Mouse (Mus musculus): ENCODE measurements at regions not wholly inside any gene's neighbourhood (a gene's known extent, or its start where the extent isn't known, plus 50 kb on each side); places are given as distances from the start of the nearest gene placed in this dataset.
A peak's percentile ranks its signal among the peaks of the same experiment; 100 is the strongest.

DNA sequence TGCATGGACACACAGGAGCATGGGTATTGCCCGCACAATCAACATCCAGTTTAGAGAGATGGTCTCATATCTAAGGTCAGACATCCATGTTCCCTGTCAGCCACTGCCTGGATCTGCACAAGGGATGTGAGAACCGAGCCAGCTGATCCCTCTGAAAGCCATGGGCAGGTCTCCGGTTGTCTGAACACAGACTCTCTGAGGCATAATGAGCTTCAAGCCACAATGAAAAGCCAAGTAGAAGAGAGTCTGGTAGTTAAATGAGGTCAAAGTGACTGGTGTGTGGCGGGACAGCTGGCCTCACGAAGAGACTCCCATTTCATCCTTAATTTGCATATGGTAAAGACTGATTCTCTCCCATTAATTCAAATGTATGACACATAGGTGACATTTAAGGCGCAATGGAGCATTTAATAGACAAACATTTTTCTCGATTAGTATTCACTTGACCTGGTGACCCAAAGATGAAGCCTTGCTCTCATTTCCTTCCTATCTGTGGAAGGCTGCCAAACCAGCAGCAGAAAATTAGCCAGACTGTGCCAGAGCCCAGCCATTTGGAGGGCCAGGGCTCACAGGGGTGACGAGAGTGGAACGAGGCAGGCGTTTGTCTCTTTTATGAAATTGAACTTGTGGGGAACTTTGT lies 132.2 kb downstream of the Rpl14 start:
- H3K27me3 ChIP-seq (replicated peaks): no peaks in the 10 kb centered on the region

DNA sequence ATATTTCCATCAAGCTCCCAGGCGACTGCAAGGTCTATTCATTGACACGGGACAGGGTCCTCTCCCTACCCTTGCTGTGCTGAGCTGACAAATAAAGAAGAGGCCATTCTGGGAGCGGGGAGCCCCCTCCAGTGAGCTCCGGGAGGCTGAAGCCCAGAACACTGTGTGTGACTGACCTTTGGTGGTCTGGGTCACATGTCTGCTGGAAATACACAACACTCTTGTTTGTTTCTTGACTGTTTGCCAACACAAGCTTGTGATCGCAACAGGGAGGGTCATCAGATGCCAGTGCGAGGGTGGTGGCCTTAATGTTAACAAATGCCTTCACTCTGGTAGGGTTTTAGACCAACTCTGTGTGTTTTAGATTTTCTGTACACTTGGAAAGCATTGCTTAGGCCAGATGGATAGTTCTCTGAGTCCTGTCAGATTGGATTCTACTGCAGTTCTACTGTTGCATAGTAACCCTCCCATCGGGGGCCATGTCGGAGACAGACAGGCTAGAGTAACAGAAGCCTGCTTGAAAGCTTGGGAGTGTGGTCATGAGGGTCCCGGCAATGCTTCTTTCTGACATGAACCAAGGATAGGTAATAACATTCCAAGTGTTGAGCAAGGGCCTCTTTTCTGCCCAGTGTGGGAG lies 135.4 kb downstream of the Rpl14 start:
- H3K4me2 ChIP-seq (replicated peaks): no peak overlapping the region
- peaks cover 3% of the 10 kb centered on the region; the same call in 1 of the 2 replicates for H3K4me1 ChIP-seq (replicated peaks)
- ATAC-seq: no peak
- no peak overlapping the region for H3K9ac ChIP-seq
- 0 out of 2 replicates have a peak, but pooled peaks cover 4% of the 10 kb centered on the region for H3K9me3 ChIP-seq
- H3K36me3 ChIP-seq: no peaks in the 10 kb centered on the region
- 65% methylated on average over 9 of the region's 9 CpGs for WGBS
- H3K27me3 ChIP-seq (replicated peaks): no peaks in the 10 kb centered on the region
- no peak overlapping the region for H3K4me3 ChIP-seq (replicated peaks)
- no peak overlapping the region for H3K27ac ChIP-seq

More for the DNA sequence above, 132.2 kb downstream of the Rpl14 start:
- no peak overlapping the region for H3K4me2 ChIP-seq (replicated peaks)
- H3K4me3 ChIP-seq (replicated peaks): no peak overlapping the region
- H3K4me1 ChIP-seq (replicated peaks): 0 out of 2 replicates have a peak, but pooled peaks cover 1% of the 10 kb centered on the region
- H3K9ac ChIP-seq: no peak overlapping the region
- no peaks in the 10 kb centered on the region for H3K36me3 ChIP-seq
- no peaks in the 10 kb centered on the region for H3K9me3 ChIP-seq
- no peak overlapping the region for H3K27ac ChIP-seq
- WGBS: 62% methylated on average over 10 of the region's 10 CpGs
- no peak for ATAC-seq

DNA sequence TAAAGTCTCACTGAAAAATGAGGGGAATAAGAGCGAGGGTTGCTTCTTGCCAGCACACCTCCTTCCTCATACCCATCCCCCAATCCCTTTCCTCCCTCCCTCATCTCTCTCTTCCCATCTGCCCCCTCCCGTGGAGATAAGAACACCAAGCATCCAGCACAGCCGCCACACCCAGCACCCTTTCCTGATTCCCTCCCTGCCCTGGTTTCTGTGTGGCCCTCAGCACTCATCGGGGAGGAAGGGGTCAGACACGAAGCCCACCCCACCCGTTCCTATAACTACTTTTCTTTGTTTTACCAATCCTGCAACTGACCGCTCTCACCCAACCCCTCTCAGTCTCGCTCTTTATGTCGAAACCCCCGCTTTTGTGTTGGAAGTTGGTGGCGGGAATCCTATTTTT lies 137.3 kb downstream of the Rpl14 start:
- H3K9ac ChIP-seq: no peak overlapping the region
- peak; percentile 28; the same call in 1 of the 2 replicates for ATAC-seq
- 15% methylated on average over 11 of the region's 11 CpGs for WGBS

DNA sequence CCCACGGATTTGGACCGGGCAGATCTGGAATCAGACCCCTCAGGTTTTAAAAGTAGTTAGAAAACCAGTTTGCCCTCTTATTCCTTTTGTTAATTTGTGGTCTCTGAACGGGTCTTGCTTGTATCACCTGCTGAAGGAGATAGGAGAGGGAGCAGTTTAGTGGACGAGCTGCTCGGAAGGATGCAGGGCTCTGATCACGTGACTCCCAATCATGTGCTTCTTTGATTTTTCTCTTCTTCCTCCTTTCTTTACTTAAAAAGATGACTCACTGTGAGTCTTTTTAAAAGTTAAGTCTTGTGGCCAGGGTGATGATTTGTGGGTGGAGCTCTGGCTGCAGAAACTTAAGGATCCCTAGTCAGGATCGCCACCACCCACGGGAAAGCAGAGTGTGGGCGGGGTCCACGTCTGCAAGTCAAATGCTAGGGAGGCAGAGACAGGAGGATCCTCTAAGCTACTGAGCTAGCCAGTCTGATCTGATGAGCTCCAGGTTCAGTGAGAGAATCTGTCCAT lies 138.0 kb downstream of the Rpl14 start:
- no peak overlapping the region for H3K27ac ChIP-seq
- no peak overlapping the region for H3K9ac ChIP-seq
- H3K27me3 ChIP-seq (replicated peaks): no peaks in the 10 kb centered on the region
- 58% methylated on average over 10 of the region's 10 CpGs for WGBS
- 0 out of 2 replicates have a peak, but pooled peaks cover 4% of the 10 kb centered on the region for H3K9me3 ChIP-seq
- peaks cover 3% of the 10 kb centered on the region; the same call in 1 of the 2 replicates for H3K4me1 ChIP-seq (replicated peaks)
- no peak overlapping the region for H3K4me3 ChIP-seq (replicated peaks)
- no peak for ATAC-seq
- H3K4me2 ChIP-seq (replicated peaks): peak overlapping the region; percentile 43; the same call in 1 of the 2 replicates
- no peaks in the 10 kb centered on the region for H3K36me3 ChIP-seq

More for the DNA sequence above, 137.3 kb downstream of the Rpl14 start:
- Histone ChIP-seq H3K9me3 (0 out of 2 replicates have a peak, but pooled peaks cover 4% of the 10 kb centered on the region), H3K4me3 (replicated peaks) (no peak overlapping the region), H3K4me1 (replicated peaks) (peaks cover 3% of the 10 kb centered on the region; the same call in 1 of the 2 replicates), H3K4me2 (replicated peaks) (peak overlapping the region; percentile 43), H3K27ac (no peak overlapping the region), H3K27me3 (replicated peaks) (no peaks in the 10 kb centered on the region), H3K36me3 (no peaks in the 10 kb centered on the region)

DNA sequence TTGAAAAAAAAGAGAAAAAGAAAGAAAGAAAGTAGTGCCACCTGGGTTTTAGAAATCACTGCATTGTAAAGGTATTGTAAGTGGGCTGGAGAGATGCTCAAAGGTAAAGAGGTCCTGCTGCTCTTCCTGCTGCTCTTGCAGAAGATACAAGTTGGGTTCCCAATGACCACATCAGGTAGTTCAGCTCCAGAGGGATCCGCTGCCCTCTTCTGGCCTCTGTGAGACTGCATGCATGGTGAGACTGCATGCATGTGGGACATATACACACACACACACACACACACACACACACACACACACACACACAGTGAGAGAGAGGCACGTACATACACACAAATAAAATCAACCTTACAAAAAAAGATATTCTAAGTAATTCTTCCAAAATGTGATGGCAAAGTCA lies 141.7 kb downstream of the Rpl14 start:
- H3K27ac ChIP-seq: no peak overlapping the region
- 92% methylated on average over 2 of the region's 2 CpGs for WGBS
- 0 out of 2 replicates have a peak, but pooled peaks cover 4% of the 10 kb centered on the region for H3K9me3 ChIP-seq
- no peak for ATAC-seq
- H3K9ac ChIP-seq: no peak overlapping the region
- no peaks in the 10 kb centered on the region for H3K36me3 ChIP-seq
- no peak overlapping the region for H3K4me2 ChIP-seq (replicated peaks)
- no peaks in the 10 kb centered on the region for H3K27me3 ChIP-seq (replicated peaks)
- H3K4me3 ChIP-seq (replicated peaks): no peak overlapping the region
- peaks cover 3% of the 10 kb centered on the region; the same call in 1 of the 2 replicates for H3K4me1 ChIP-seq (replicated peaks)

DNA sequence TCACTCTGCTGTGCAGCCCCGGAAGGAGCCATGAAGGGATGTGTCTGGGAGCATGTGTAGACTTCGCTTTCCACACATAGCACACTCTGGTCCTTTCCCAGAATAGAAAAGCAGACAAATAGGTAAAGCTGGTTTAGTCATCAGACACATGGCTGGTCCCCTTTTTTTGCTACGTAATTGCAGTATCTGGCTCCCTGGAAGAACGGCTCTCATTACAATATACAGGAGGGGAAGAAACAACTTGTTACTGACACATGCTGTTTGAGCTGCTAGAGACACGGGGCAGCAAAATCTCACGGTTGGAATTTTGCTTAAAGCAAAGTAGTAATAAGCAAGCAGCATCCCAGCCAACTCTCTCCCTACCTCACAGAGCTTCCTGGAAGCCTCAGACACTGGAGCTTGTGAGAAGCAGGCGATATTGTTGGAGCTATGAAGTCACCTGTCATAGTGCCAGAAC lies 144.4 kb downstream of the Rpl14 start:
- Histone ChIP-seq H3K27ac (no peak overlapping the region), H3K4me1 (replicated peaks) (no peaks in the 10 kb centered on the region), H3K4me3 (replicated peaks) (no peak overlapping the region), H3K36me3 (no peaks in the 10 kb centered on the region), H3K4me2 (replicated peaks) (no peak overlapping the region), H3K27me3 (replicated peaks) (no peaks in the 10 kb centered on the region), H3K9ac (no peak overlapping the region), H3K9me3 (0 out of 2 replicates have a peak, but pooled peaks cover 4% of the 10 kb centered on the region)
- ATAC-seq: no peak
- 81% methylated on average over 7 of the region's 7 CpGs for WGBS

DNA sequence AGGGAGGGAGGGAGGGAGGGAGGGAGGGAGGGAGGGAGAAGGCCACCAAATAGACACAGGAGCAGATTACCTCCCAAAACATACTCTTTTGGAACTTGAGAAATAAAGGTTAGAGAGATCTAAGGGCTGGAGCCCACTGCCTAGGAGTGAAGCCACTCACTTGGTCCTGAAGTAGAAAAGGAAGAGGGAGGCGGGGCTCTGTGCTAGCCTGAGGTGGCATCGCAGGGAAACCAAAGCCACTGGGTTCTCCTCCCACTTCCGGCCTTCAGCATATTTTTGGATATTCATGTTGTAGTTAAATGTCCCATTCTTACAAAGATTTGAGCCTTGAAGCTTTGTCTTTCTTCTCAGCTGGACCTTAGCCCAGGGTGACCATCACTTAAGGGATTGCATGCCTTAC lies 147.6 kb downstream of the Rpl14 start:
- H3K9me3 ChIP-seq: no peaks in the 10 kb centered on the region
- no peak overlapping the region for H3K4me2 ChIP-seq (replicated peaks)
- no peaks in the 10 kb centered on the region for H3K36me3 ChIP-seq
- no peaks in the 10 kb centered on the region for H3K27me3 ChIP-seq (replicated peaks)
- H3K4me3 ChIP-seq (replicated peaks): no peak overlapping the region
- H3K9ac ChIP-seq: no peak overlapping the region
- WGBS: 82% methylated on average over 3 of the region's 3 CpGs
- H3K27ac ChIP-seq: no peak overlapping the region
- no peak for ATAC-seq
- no peaks in the 10 kb centered on the region for H3K4me1 ChIP-seq (replicated peaks)

DNA sequence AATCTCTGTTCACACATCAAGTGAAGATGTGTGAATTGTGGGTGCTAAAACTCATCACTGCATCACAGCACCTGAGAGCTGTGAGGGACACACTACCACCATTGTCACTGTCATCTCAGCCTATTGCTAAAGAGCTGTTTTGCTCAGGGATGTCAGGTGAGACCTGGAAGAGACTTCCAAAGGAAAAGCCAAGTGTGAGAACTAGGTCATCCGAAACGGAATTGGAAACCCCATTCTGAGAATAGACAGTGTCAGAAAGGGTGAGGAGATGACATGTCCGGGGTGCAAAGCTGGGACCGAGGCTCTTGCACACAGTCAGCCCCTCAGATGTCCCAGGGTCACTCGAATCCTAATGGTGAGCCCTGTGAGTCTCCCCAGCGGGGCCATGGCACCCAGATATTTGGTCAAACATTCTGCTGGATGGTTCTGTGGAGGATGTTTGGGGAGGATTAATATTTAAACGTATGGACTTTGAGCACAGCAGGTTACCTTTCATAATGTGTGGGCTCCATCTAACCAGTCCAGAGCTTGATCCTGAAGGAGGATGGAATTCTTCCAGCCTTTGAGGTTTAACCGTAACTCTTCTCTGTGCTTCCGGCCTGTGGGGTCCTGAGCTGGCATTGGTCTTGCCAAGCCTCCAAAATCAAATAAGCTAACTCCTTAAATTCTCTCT lies 150.3 kb downstream of the Rpl14 start:
- Histone ChIP-seq H3K27ac (no peak overlapping the region), H3K9me3 (no peaks in the 10 kb centered on the region), H3K9ac (no peak overlapping the region), H3K27me3 (replicated peaks) (no peaks in the 10 kb centered on the region), H3K4me3 (replicated peaks) (no peak overlapping the region), H3K36me3 (no peaks in the 10 kb centered on the region), H3K4me1 (replicated peaks) (no peaks in the 10 kb centered on the region), H3K4me2 (replicated peaks) (no peak overlapping the region)
- ATAC-seq: no peak
- WGBS: 81% methylated on average over 9 of the region's 9 CpGs

DNA sequence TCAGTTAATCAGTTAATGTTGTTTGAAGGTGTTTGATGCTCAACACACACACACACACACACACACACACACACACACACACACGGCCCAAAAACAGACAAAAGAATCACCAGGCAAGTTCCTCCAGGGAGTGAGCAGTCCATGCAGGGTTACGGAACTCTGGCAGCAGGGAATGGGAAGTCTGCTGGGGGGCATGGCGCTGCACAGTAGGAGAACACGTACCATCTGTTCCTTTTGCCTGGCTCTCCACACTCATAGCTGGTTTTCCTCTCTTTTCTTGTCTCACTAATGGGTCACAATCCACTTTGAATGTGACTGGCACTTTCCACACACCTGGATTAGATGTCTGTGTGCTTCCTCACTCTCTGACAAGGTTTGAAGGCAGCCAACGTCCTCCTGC lies 151.8 kb downstream of the Rpl14 start:
- H3K9me3 ChIP-seq: no peaks in the 10 kb centered on the region
- no peaks in the 10 kb centered on the region for H3K27me3 ChIP-seq (replicated peaks)
- 77% methylated on average over 5 of the region's 5 CpGs for WGBS
- no peak overlapping the region for H3K9ac ChIP-seq
- H3K36me3 ChIP-seq: no peaks in the 10 kb centered on the region
- no peak overlapping the region for H3K27ac ChIP-seq
- no peaks in the 10 kb centered on the region for H3K4me1 ChIP-seq (replicated peaks)
- no peak for ATAC-seq
- H3K4me3 ChIP-seq (replicated peaks): no peak overlapping the region
- no peak overlapping the region for H3K4me2 ChIP-seq (replicated peaks)

DNA sequence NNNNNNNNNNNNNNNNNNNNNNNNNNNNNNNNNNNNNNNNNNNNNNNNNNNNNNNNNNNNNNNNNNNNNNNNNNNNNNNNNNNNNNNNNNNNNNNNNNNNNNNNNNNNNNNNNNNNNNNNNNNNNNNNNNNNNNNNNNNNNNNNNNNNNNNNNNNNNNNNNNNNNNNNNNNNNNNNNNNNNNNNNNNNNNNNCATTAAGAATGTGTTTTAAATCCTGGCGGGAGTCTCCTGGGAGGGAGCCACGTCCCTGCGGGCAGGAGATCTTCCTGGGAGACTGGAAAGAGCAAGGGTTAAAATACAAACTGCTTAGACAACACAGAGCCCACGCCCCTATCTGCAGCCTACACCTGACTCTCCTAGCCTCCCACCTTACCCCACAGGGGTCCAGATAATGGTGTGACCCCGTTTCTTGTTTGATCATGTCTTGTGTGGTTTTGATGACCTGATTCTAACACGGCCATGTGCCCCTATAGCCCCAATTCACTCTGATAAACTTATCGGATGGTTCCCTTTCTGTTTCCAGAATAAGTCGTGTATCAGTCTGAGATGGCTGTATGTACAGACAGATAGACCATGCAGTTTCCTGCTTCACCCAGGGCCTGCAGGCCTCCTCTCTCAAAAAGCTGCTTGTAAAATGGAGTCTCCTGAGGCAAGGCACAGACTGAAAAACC lies 160.8 kb downstream of the Rpl14 start:
- no peak overlapping the region for H3K4me3 ChIP-seq (replicated peaks)
- H3K4me1 ChIP-seq (replicated peaks): peaks cover 19% of the 10 kb centered on the region
- no peak overlapping the region for H3K4me2 ChIP-seq (replicated peaks)
- no peaks in the 10 kb centered on the region for H3K27me3 ChIP-seq (replicated peaks)
- WGBS: 33% methylated on average over 8 of the region's 8 CpGs
- H3K27ac ChIP-seq: no peak overlapping the region
- ATAC-seq: peak; percentile 42; the same call in 1 of the 2 replicates
- H3K9me3 ChIP-seq: no peaks in the 10 kb centered on the region
- H3K36me3 ChIP-seq: no peaks in the 10 kb centered on the region
- H3K9ac ChIP-seq: no peak overlapping the region

DNA sequence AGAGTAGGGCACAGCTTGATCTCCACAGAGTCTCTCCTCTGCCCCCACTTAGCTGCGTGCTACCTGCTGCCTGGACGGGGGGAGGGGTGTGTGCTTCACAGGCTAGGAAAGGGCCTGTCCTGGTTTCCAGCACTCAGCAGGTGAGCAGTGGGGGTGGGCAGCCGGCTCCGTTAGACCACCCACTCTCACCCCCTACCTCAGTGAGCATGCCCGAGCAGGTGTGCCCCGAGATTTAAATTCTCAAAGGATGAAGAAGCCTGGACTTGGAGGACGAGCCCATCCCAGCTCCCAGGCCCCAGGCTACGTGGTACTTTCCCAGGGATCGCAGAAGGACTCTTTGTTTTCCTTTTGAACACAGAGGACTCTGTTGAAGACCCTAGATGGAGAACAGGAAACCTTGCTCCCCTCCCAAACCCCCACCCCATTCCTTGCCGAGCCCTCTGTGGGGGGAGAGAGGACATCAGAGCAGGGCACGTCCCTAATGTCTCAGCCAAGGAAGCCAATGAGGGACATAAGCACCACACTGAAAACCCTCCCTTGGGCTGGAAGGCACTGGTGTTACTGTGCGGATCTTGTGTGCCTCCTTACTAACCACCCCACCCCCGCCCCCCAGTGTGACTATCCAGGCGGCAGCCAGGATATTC lies 161.5 kb downstream of the Rpl14 start:
- Histone ChIP-seq H3K27me3 (replicated peaks) (no peaks in the 10 kb centered on the region), H3K36me3 (no peaks in the 10 kb centered on the region), H3K9me3 (no peaks in the 10 kb centered on the region), H3K27ac (no peak overlapping the region), H3K4me3 (replicated peaks) (no peak overlapping the region), H3K4me2 (replicated peaks) (no peak overlapping the region), H3K9ac (no peak overlapping the region), H3K4me1 (replicated peaks) (peaks cover 19% of the 10 kb centered on the region)
- 49% methylated on average over 14 of the region's 14 CpGs for WGBS
- no peak for ATAC-seq
